Mouse (Mus musculus) forebrain, embryonic 13.5 days (tissue): ENCODE measurements around the gene Olfr411. TPM values are rescaled to one million over a fixed set of nuclear protein-coding genes. Genes with fewer than 3 reads are reported as not detected.

Experiments
- ATAC-seq: fragments of 200-750 bp; cut with Nextera tagmentation; 2 replicates; pipeline ENCODE4 v1.8.0; 2017
- H3K27ac ChIP-seq: fragments of 300-500 bp; sonication (generic); 2 replicates; pipeline ENCODE4 v1.5.1; 2015; ENCODE audit warnings: inconsistent platforms, mild to moderate bottlenecking, moderate library complexity
- H3K27me3 ChIP-seq: fragments of 300-500 bp; sonication (generic); 2 replicates; pipeline ENCODE4 v1.6.1; 2015; ENCODE audit warnings: mild to moderate bottlenecking, inconsistent platforms
- H3K36me3 ChIP-seq: fragments of 300-500 bp; sonication (generic); 2 replicates; pipeline ENCODE4 v1.6.1; 2015; ENCODE audit warnings: mild to moderate bottlenecking, inconsistent platforms; ENCODE audit not compliant: poor library complexity, severe bottlenecking
- H3K4me1 ChIP-seq: fragments of 300-500 bp; sonication (generic); 2 replicates; pipeline ENCODE4 v1.6.1; 2015; ENCODE audit warnings: inconsistent platforms
- H3K4me2 ChIP-seq: fragments of 300-500 bp; sonication (generic); 2 replicates; pipeline ENCODE4 v1.6.1; 2015; ENCODE audit warnings: inconsistent platforms, mild to moderate bottlenecking, moderate library complexity
- H3K4me3 ChIP-seq: fragments of 300-500 bp; sonication (generic); 2 replicates; pipeline ENCODE4 v1.5.1; 2015; ENCODE audit warnings: mild to moderate bottlenecking, inconsistent platforms
- H3K9ac ChIP-seq: fragments of 300-500 bp; sonication (generic); 2 replicates; pipeline ENCODE4 v1.6.1; 2015; ENCODE audit warnings: mild to moderate bottlenecking, inconsistent platforms
- H3K9me3 ChIP-seq: fragments of 300-500 bp; sonication (generic); replicated peaks from 2 replicates; pipeline ENCODE4 v1.6.1; 2016; ENCODE audit warnings: inconsistent platforms
- WGBS: fragments of 180-500 bp; shearing (Covaris S2); methylation state at CpG from one replicate; pipeline ENCODE4 v1.1.7; 2015; 5-methylcytosine and 5-hydroxymethylcytosine counted together
- polyA plus RNA-seq: library from polyadenylated mRNA; unstranded; fragments of >200 nt; fragmentation: Nextera tagmentation; extraction: Ambion mirVana; gene quantifications from 2 replicates; pipeline ENCODE4 v1.2.1, GENCODE M21; 2015

The Olfr411 gene
- polyA plus RNA-seq: not detected in 2 replicates

- Histone ChIP-seq H3K27ac (no peak within 1 kb of the TSS), H3K4me3 (no peak within 1 kb of the TSS), H3K9ac (no peak within 1 kb of the TSS), H3K9me3 (no peaks in the 10 kb centered on the region), H3K27me3 (no peaks in the 10 kb centered on the region), H3K36me3 (no peaks in the 10 kb centered on the region), H3K4me2 (no peak within 1 kb of the TSS), H3K4me1 (no peaks in the 10 kb centered on the region)
- ATAC-seq: no peak
- 84% methylated on average over 3 of the region's 3 CpGs for WGBS
Observed at GRCm38 (mm10) chr11:74352550-74352949, at the start of gene Olfr411. Olfr411 (minus strand) TSS chr11:74352650.

GRCm38 (mm10) chr11:74402126-74402525, 49.7 kb upstream of the Olfr411 start:
- Histone ChIP-seq H3K4me1 (no peaks in the 10 kb centered on the region), H3K9ac (no peak overlapping the region), H3K27me3 (no peaks in the 10 kb centered on the region), H3K9me3 (no peaks in the 10 kb centered on the region), H3K4me3 (no peak overlapping the region), H3K27ac (no peak overlapping the region), H3K4me2 (no peak overlapping the region), H3K36me3 (no peaks in the 10 kb centered on the region)
- no peak for ATAC-seq
- 50% methylated on average over 2 of the region's 2 CpGs for WGBS

- no peak for ATAC-seq
- Histone ChIP-seq H3K27ac (no peak overlapping the region), H3K4me1 (peaks cover 13% of the 10 kb centered on the region), H3K9me3 (no peaks in the 10 kb centered on the region), H3K36me3 (no peaks in the 10 kb centered on the region), H3K4me2 (no peak overlapping the region), H3K27me3 (no peaks in the 10 kb centered on the region), H3K9ac (no peak overlapping the region), H3K4me3 (no peak overlapping the region)
- 91% methylated on average over 18 of the region's 18 CpGs for WGBS
Observed at GRCm38 (mm10) chr11:74395583-74395982, 43.1 kb upstream of the Olfr411 start.

- no peak overlapping the region for H3K4me3 ChIP-seq
Observed at GRCm38 (mm10) chr11:74393489-74393888, 41.0 kb upstream of the Olfr411 start.

GRCm38 (mm10) chr11:74392903-74393302, 40.5 kb upstream of the Olfr411 start:
- peaks cover 13% of the 10 kb centered on the region for H3K4me1 ChIP-seq
- WGBS: 77% methylated on average over 6 of the region's 6 CpGs
- H3K4me3 ChIP-seq: no peak overlapping the region
- H3K9me3 ChIP-seq: no peaks in the 10 kb centered on the region
- no peak overlapping the region for H3K9ac ChIP-seq
- no peak overlapping the region for H3K4me2 ChIP-seq
- no peak for ATAC-seq
- no peak overlapping the region for H3K27ac ChIP-seq
- H3K36me3 ChIP-seq: no peaks in the 10 kb centered on the region
- no peaks in the 10 kb centered on the region for H3K27me3 ChIP-seq

More at GRCm38 (mm10) chr11:74393489-74393888, 41.0 kb upstream of the Olfr411 start:
- H3K27ac ChIP-seq: no peak overlapping the region
- no peak overlapping the region for H3K4me2 ChIP-seq
- no peaks in the 10 kb centered on the region for H3K36me3 ChIP-seq
- peak; percentile 71 for ATAC-seq
- no peaks in the 10 kb centered on the region for H3K27me3 ChIP-seq
- WGBS: 24% methylated on average over 5 of the region's 5 CpGs
- H3K4me1 ChIP-seq: peaks cover 13% of the 10 kb centered on the region
- no peaks in the 10 kb centered on the region for H3K9me3 ChIP-seq
- H3K9ac ChIP-seq: no peak overlapping the region

GRCm38 (mm10) chr11:74391899-74392298, 39.4 kb upstream of the Olfr411 start:
- WGBS: 89% methylated on average over 11 of the region's 11 CpGs
- no peak overlapping the region for H3K27ac ChIP-seq
- ATAC-seq: no peak

GRCm38 (mm10) chr11:74387203-74387602, 34.8 kb upstream of the Olfr411 start:
- Histone ChIP-seq H3K27ac (no peak overlapping the region), H3K4me2 (no peak overlapping the region), H3K4me1 (no peaks in the 10 kb centered on the region), H3K27me3 (no peaks in the 10 kb centered on the region), H3K36me3 (no peaks in the 10 kb centered on the region), H3K9me3 (no peaks in the 10 kb centered on the region), H3K9ac (no peak overlapping the region), H3K4me3 (no peak overlapping the region)
- ATAC-seq: no peak
- 80% methylated on average over 5 of the region's 5 CpGs for WGBS

More at GRCm38 (mm10) chr11:74391899-74392298, 39.4 kb upstream of the Olfr411 start:
- Histone ChIP-seq H3K4me1 (peaks cover 13% of the 10 kb centered on the region), H3K4me3 (no peak overlapping the region), H3K27me3 (no peaks in the 10 kb centered on the region), H3K4me2 (no peak overlapping the region), H3K9ac (no peak overlapping the region), H3K36me3 (no peaks in the 10 kb centered on the region), H3K9me3 (no peaks in the 10 kb centered on the region)

- Histone ChIP-seq H3K4me1 (no peaks in the 10 kb centered on the region), H3K9ac (no peak overlapping the region), H3K9me3 (no peaks in the 10 kb centered on the region)
Observed at GRCm38 (mm10) chr11:74385674-74386073, 33.2 kb upstream of the Olfr411 start.

GRCm38 (mm10) chr11:74379166-74379873, 26.9 kb upstream of the Olfr411 start:
- H3K4me3 ChIP-seq: no peak overlapping the region
- no peaks in the 10 kb centered on the region for H3K4me1 ChIP-seq
- WGBS: 74% methylated on average over 4 of the region's 4 CpGs
- H3K9me3 ChIP-seq: no peaks in the 10 kb centered on the region
- H3K27ac ChIP-seq: no peak overlapping the region
- no peaks in the 10 kb centered on the region for H3K36me3 ChIP-seq
- no peaks in the 10 kb centered on the region for H3K27me3 ChIP-seq
- no peak overlapping the region for H3K9ac ChIP-seq
- ATAC-seq: no peak
- H3K4me2 ChIP-seq: no peak overlapping the region

More at GRCm38 (mm10) chr11:74385674-74386073, 33.2 kb upstream of the Olfr411 start:
- no peak for ATAC-seq
- no peak overlapping the region for H3K4me3 ChIP-seq
- no peaks in the 10 kb centered on the region for H3K27me3 ChIP-seq
- H3K4me2 ChIP-seq: no peak overlapping the region
- no peaks in the 10 kb centered on the region for H3K36me3 ChIP-seq
- WGBS: 83% methylated on average over 9 of the region's 9 CpGs
- no peak overlapping the region for H3K27ac ChIP-seq

- H3K36me3 ChIP-seq: no peaks in the 10 kb centered on the region
- ATAC-seq: peak; percentile 86
- no peaks in the 10 kb centered on the region for H3K27me3 ChIP-seq
- WGBS: 77% methylated on average over 3 of the region's 3 CpGs
- no peak overlapping the region for H3K4me3 ChIP-seq
- no peaks in the 10 kb centered on the region for H3K9me3 ChIP-seq
- H3K9ac ChIP-seq: no peak overlapping the region
- H3K4me2 ChIP-seq: no peak overlapping the region
- H3K4me1 ChIP-seq: no peaks in the 10 kb centered on the region
- no peak overlapping the region for H3K27ac ChIP-seq
Observed at GRCm38 (mm10) chr11:74376847-74377246, 24.4 kb upstream of the Olfr411 start.

- peaks cover 10% of the 10 kb centered on the region; the same call in 1 of the 2 replicates for H3K27me3 ChIP-seq
- WGBS: 12% methylated on average over 22 of the region's 22 CpGs
- H3K36me3 ChIP-seq: no peaks in the 10 kb centered on the region
- no peaks in the 10 kb centered on the region for H3K9me3 ChIP-seq
- peak; percentile 74; the same call in 1 of the 2 replicates for ATAC-seq
- H3K4me3 ChIP-seq: no peak overlapping the region
- H3K9ac ChIP-seq: no peak overlapping the region
- H3K4me2 ChIP-seq: 0 out of 2 replicates have a peak overlapping the region, but pooled peaks have one; percentile 1
- H3K4me1 ChIP-seq: no peaks in the 10 kb centered on the region
- no peak overlapping the region for H3K27ac ChIP-seq
Observed at GRCm38 (mm10) chr11:74371393-74372100, 19.1 kb upstream of the Olfr411 start.

GRCm38 (mm10) chr11:74361769-74362168, 9.3 kb upstream of the Olfr411 start, which contains the start of gene Olfr412:
Olfr412 (plus strand) TSS chr11:74362069.
- H3K4me3 ChIP-seq: no peak within 1 kb of the TSS
- H3K27me3 ChIP-seq: no peaks in the 10 kb centered on the region
- H3K9ac ChIP-seq: no peak within 1 kb of the TSS
- H3K27ac ChIP-seq: no peak within 1 kb of the TSS
- WGBS: 69% methylated on average over 1 of the region's 1 CpGs
- no peaks in the 10 kb centered on the region for H3K36me3 ChIP-seq
- peaks cover 3% of the 10 kb centered on the region; the same call in 1 of the 2 replicates for H3K9me3 ChIP-seq
- no peak for ATAC-seq
- no peaks in the 10 kb centered on the region for H3K4me1 ChIP-seq
- H3K4me2 ChIP-seq: no peak within 1 kb of the TSS
